Mouse (Mus musculus) forebrain, embryonic 15.5 days (tissue): ENCODE results near the gene Gm5148. TPM values are rescaled to one million over a fixed set of nuclear protein-coding genes. Genes with fewer than 3 reads are reported as not detected.

Source experiments
- ATAC-seq: fragments of 200-750 bp; cut with Nextera tagmentation; replicated peaks from 2 replicates; pipeline ENCODE4 v1.8.0; 2017; ENCODE audit warnings: mild to moderate bottlenecking, moderate TSS enrichment, moderate library complexity
- H3K27ac ChIP-seq: fragments of 300-500 bp; sonication (generic); replicated peaks from 2 replicates; pipeline ENCODE4 v1.5.1; 2015; ENCODE audit warnings: mild to moderate bottlenecking, inconsistent platforms
- H3K27me3 ChIP-seq: fragments of 300-500 bp; sonication (generic); 2 replicates; pipeline ENCODE4 v1.6.1; 2015; ENCODE audit warnings: inconsistent platforms
- H3K36me3 ChIP-seq: fragments of 300-500 bp; sonication (generic); 2 replicates; pipeline ENCODE4 v1.6.1; 2015; ENCODE audit warnings: mild to moderate bottlenecking, inconsistent platforms
- H3K4me1 ChIP-seq: fragments of 300-500 bp; sonication (generic); 2 replicates; pipeline ENCODE4 v1.6.1; 2015; ENCODE audit warnings: inconsistent platforms
- H3K4me2 ChIP-seq: fragments of 300-500 bp; sonication (generic); replicated peaks from 2 replicates; pipeline ENCODE4 v1.6.1; 2015; ENCODE audit warnings: mild to moderate bottlenecking, inconsistent platforms
- H3K4me3 ChIP-seq: fragments of 300-500 bp; sonication (generic); 2 replicates; pipeline ENCODE4 v1.5.1; 2015; ENCODE audit warnings: mild to moderate bottlenecking, inconsistent platforms
- H3K9ac ChIP-seq: fragments of 300-500 bp; sonication (generic); replicated peaks from 2 replicates; pipeline ENCODE4 v1.6.1; 2015; ENCODE audit warnings: mild to moderate bottlenecking, inconsistent platforms
- H3K9me3 ChIP-seq: fragments of 300-500 bp; sonication (generic); 2 replicates; pipeline ENCODE4 v1.6.1; 2016; ENCODE audit warnings: inconsistent platforms
- WGBS: fragments of 180-500 bp; shearing (Covaris S2); methylation state at CpG from one replicate; pipeline ENCODE4 v1.1.7; 2015; ENCODE audit warnings: mixed read lengths; 5-methylcytosine and 5-hydroxymethylcytosine counted together
- polyA plus RNA-seq: library from polyadenylated mRNA; unstranded; fragments of >200 nt; fragmentation: Nextera tagmentation; extraction: Ambion mirVana; gene quantifications from 2 replicates; pipeline ENCODE4 v1.2.1, GENCODE M21; 2015

The Gm5148 gene
- polyA plus RNA-seq, 1 experiment from 2014 or later, result 5.7 TPM

DNA sequence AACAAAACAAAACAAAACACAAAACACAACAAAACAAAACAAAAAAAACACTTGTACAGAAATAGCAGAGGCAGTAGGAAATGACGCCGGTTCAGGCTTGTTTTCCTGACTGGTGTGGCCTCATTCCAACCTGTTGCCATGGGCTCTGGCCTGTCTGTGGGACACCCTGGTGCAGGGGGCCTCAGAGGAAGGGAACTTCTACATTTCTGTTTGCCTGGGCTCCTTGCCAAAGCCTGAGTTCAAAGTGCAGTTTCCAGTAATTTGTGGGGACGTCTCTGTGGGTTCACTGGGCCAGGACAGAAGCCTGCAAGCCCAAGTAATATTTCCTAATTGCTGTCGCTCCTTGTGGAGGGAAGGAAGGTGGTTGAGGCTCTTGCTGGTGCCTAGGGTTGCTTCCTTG lies 4.9 kb upstream of the Gm5148 start:
- Histone ChIP-seq H3K4me1 (peaks cover 6% of the 10 kb centered on the region), H3K9me3 (no peaks in the 10 kb centered on the region), H3K27me3 (no peaks in the 10 kb centered on the region), H3K27ac (no peak overlapping the region), H3K4me2 (no peak overlapping the region), H3K36me3 (no peaks in the 10 kb centered on the region), H3K4me3 (no peak overlapping the region), H3K9ac (no peak overlapping the region)
- no peak for ATAC-seq
- WGBS, result 22% methylated on average over 4 of the region's 4 CpGs

DNA sequence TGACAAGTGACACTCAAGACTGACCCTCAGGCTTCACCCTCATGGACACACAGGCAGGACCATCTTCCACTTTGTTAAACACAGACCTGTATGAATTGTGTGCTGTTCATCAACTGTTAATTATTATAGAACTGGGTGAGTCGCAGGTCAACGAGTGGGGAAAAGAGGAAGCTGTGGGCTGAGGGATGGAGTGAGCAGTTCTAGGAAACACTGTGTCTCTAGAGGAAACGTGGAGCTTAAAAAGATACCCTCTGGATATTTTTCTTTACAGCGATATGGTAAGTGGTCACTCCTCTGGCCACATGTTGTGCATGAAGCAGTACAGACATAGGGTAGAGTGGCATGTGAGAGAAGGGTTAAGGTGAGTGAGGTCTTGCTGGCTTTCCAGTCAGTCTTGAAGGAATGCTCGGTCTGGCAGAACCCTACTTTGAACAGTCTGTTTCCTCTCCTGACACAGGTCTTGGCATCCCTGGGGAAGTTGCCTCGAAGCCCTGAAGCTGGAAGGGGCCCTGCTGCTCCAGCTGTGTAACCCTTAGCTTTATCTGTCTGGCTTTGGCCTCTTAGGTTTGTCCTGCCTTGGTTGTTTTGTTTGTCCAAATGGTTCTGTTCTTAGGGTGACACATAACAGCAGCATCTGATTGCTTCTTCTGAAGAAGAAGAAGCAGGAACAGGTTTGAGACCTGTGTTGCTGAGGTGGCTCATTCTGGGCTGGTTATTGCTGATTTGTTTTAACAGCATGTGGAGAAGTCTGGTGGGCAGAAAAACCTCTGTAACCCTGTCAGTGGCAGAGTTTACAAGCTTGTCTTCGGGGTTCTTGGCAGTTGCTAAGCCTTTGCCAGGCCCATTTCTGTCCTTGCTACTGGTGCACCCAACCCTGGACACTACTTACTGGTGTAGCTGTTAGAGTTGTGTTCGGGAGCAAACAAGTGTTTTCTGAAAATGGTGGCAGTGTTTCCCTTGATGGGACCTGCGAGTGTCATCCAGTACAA lies 4.1 kb upstream of the Gm5148 start:
- H3K9ac ChIP-seq, result no peak overlapping the region
- no peak overlapping the region for H3K4me2 ChIP-seq
- peaks cover 13% of the 10 kb centered on the region for H3K4me1 ChIP-seq
- ATAC-seq, result no peak
- no peaks in the 10 kb centered on the region for H3K36me3 ChIP-seq
- no peaks in the 10 kb centered on the region for H3K9me3 ChIP-seq
- H3K27ac ChIP-seq, result no peak overlapping the region
- H3K4me3 ChIP-seq, result no peak overlapping the region
- WGBS, result 82% methylated on average over 9 of the region's 9 CpGs
- H3K27me3 ChIP-seq, result no peaks in the 10 kb centered on the region

DNA sequence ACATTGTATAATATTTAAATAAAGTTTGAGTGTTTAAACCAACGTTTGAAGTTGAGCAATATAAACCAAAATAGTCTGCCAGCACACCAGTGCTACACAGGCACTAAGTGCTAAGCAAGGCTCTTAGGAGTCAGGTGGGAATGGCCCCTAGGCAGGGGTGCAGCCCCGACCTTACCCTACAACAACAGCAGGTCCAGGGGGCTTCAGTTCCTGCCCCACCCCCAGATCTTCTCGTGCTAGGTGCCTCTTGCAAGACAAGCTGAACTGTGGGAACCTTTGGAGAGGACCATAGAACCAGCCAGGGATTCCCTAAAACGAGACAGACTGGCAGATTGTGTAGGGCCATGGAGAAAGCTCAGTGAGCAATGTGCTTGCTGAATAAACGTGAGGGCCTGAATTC lies 3.1 kb upstream of the Gm5148 start:
- WGBS, result 78% methylated on average over 5 of the region's 5 CpGs
- no peaks in the 10 kb centered on the region for H3K27me3 ChIP-seq
- ATAC-seq, result no peak
- no peak overlapping the region for H3K9ac ChIP-seq
- no peaks in the 10 kb centered on the region for H3K9me3 ChIP-seq
- H3K36me3 ChIP-seq, result no peaks in the 10 kb centered on the region
- no peak overlapping the region for H3K4me2 ChIP-seq
- no peak overlapping the region for H3K27ac ChIP-seq
- H3K4me1 ChIP-seq, result peaks cover 22% of the 10 kb centered on the region
- no peak overlapping the region for H3K4me3 ChIP-seq

DNA sequence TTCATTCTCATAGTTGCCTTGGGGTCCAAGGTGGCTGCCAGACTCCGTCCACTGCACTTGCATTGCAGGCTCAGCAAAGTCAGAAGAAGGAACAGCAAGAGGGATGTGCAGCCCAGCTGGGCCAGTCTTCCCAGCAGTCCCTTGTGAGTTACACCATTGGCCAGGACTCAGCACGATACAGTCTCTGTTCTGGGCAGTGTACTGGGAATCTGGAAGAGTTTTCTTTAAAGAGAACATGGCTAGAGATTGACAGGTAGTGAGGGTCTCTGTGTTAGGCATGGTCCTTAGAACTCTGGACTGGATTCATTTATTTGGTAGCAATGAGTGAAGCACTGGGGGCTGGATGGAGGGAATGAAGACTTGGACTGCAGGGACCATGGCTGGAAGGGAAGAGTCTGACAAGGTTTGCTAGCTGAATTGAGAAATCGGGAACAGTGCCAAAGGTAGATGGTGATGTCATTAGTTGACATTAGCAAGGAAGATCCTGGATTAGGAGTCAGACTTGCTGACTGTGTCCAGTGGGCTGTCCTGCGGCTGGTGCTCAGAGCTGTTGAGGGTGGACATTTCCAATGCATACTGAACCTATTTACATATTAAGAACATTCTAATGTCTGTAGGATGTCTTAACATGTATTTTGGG lies 2.3 kb upstream of the Gm5148 start:
- WGBS, result 88% methylated on average over 4 of the region's 4 CpGs
- H3K27me3 ChIP-seq, result no peaks in the 10 kb centered on the region
- H3K4me1 ChIP-seq, result peaks cover 22% of the 10 kb centered on the region
- no peak overlapping the region for H3K9ac ChIP-seq
- H3K4me3 ChIP-seq, result no peak overlapping the region
- ATAC-seq, result no peak
- H3K27ac ChIP-seq, result no peak overlapping the region
- no peaks in the 10 kb centered on the region for H3K36me3 ChIP-seq
- no peaks in the 10 kb centered on the region for H3K9me3 ChIP-seq
- H3K4me2 ChIP-seq, result no peak overlapping the region

DNA sequence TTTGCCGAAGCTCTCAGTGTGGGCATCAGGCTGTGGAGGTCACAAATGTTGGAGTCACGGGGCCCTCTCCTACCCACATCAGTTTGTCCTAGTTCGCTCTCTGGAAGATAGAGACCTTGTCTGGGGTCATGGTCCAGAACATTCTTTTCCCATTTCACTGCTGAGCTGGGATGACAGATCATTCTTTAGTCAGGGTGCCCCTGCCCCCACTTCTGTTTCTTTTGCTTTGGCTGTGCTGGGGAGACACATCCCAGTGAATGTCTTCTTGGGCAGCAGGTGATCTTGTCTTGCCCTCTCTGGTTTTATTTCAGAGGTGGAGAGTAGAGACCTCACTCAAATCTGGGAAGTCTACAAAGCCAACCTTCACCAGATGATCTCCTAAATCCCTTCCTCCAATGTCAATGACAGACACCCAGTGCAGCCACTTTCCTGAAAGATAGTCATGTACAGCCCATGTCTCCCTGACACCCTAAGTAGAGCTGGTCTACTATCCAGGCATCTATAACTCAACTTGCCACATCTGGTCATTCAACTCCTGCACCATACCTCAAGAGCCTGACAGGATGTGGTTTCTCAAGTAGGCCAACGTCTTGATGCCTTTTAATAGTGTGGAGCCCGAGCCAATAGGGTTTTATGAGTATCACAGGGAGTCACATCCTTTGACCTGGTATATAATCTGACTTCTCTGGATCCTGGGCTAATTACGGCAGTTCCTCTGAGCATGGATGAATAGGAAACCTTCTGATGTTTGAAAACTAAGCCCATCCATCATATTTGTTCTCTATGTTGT lies 851 bp upstream of the Gm5148 start:
- 85% methylated on average over 6 of the region's 6 CpGs for WGBS
- Histone ChIP-seq H3K9ac (no peak overlapping the region), H3K36me3 (no peaks in the 10 kb centered on the region), H3K27me3 (no peaks in the 10 kb centered on the region), H3K4me2 (no peak overlapping the region), H3K27ac (no peak overlapping the region), H3K9me3 (no peaks in the 10 kb centered on the region), H3K4me3 (no peak overlapping the region), H3K4me1 (peaks cover 22% of the 10 kb centered on the region)
- no peak for ATAC-seq

DNA sequence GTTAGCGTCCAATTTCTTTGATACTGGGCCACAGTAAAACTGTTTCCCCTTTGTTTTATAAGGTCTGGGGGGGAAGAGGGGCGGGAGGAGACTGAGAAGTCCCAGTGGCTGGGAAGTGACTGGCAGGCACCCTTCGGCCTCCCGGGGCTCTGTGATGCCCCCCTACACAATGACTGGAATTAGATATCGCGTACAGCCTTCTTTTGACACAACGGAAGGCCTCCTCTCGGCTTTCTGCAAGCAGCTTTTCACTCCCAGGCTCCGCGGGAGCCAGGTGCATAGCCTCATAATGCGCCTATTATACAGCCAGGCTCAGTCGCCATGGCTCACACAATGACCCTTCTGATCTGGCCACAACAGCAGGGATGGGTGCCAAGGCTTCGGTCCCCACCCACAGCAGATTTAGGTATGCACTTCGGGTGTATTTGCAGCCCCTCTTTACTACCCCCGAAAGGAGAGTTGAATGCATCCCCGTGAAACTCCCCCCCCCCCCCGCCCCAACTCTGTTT lies 574 bp downstream of the Gm5148 start:
- peak; percentile 73 for ATAC-seq
- under 1% methylated on average over 17 of the region's 17 CpGs for WGBS
- Histone ChIP-seq H3K4me1 (peaks cover 22% of the 10 kb centered on the region), H3K27me3 (no peaks in the 10 kb centered on the region), H3K9me3 (no peaks in the 10 kb centered on the region), H3K36me3 (no peaks in the 10 kb centered on the region), H3K27ac (peak overlapping the region; percentile 62), H3K4me2 (peak overlapping the region; percentile 70), H3K4me3 (peak overlapping the region; percentile 45), H3K9ac (peak overlapping the region; percentile 42)

DNA sequence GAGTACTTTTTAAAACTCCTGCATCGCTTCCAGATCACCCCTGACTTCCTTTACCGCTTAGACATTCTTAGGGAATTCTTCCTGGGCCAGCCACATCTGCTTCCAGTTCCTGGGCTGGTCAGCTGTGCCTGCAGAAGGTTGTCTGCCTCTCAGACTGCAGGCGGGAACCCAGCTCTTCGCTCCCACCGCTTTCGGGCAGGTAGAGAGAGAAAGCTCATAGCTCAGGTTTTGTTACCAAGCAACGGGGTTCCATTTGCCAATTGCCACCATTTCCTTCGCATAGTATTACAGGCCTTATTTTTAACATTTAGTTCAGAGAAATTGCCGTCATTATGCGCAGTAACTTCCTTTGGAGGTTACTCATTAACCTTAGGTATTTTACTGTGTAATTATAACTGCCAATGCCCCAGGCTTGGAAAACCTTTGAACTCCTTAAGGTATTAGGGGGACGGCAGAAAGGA lies 1.2 kb downstream of the Gm5148 start:
- Histone ChIP-seq H3K9me3 (no peaks in the 10 kb centered on the region), H3K4me3 (peak overlapping the region; percentile 45), H3K27me3 (no peaks in the 10 kb centered on the region), H3K4me1 (peaks cover 22% of the 10 kb centered on the region), H3K36me3 (no peaks in the 10 kb centered on the region), H3K4me2 (peak overlapping the region; percentile 70), H3K27ac (peak overlapping the region; percentile 62), H3K9ac (no peak overlapping the region)
- peak; percentile 47 for ATAC-seq
- WGBS, result 7% methylated on average over 11 of the region's 11 CpGs

DNA sequence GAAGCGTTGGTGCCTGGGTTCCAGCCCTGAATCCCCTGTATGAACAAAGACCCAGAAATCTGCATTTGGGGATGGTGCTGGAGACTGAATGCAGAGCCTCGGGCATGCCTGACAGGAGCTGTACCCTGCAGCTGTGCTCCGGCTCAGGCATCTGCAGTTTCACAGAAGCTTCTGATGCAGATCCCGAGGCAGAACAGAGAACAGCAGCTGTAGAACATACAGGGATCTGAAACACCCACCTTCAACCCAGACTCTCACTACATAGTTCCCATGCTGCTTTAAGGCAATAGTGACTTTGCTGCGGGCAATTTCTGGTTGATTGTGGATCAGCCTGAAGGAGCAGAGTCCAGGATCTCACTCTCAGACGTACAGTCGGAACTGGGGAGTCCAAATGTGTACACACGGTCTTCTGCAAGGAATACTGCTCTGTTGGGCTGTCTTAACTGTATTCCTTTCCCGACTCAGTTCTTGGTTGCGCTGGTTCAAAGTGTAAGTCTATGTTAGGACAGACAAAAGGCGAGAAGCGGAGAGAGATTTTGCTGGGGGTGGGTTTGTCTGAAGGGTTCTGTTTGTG lies 1.7 kb downstream of the Gm5148 start:
- 48% methylated on average over 12 of the region's 12 CpGs for WGBS
- Histone ChIP-seq H3K27me3 (no peaks in the 10 kb centered on the region), H3K9me3 (no peaks in the 10 kb centered on the region), H3K4me1 (peaks cover 22% of the 10 kb centered on the region), H3K9ac (no peak overlapping the region), H3K4me3 (no peak overlapping the region), H3K4me2 (peak overlapping the region; percentile 70), H3K27ac (no peak overlapping the region), H3K36me3 (no peaks in the 10 kb centered on the region)
- no peak for ATAC-seq

DNA sequence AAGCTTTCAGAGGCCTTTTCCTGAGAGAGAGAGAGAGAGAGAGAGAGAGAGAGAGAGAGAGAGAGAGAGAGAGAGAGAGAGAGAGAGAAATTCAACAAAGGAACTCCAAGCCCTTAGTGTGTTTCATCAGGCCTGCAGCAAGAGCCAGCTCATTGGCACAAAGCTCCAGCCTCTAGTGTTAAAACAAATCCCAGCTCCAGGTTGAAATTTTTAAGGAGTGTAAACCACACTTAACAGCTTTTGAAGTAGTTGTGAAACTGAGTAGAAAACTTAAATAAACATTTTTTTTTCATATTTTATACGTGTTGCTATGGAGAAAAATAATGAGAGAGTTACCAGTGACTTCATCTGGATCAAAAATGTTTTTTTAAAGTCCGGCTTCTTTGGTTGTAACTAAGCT lies 7.3 kb downstream of the Gm5148 start:
- no peak overlapping the region for H3K4me3 ChIP-seq
- H3K4me2 ChIP-seq, result no peak overlapping the region
- no peak overlapping the region for H3K9ac ChIP-seq
- WGBS, result 84% methylated on average over 2 of the region's 2 CpGs
- H3K4me1 ChIP-seq, result no peaks in the 10 kb centered on the region
- no peaks in the 10 kb centered on the region for H3K27me3 ChIP-seq
- H3K36me3 ChIP-seq, result no peaks in the 10 kb centered on the region
- ATAC-seq, result no peak
- H3K27ac ChIP-seq, result no peak overlapping the region
- H3K9me3 ChIP-seq, result no peaks in the 10 kb centered on the region

DNA sequence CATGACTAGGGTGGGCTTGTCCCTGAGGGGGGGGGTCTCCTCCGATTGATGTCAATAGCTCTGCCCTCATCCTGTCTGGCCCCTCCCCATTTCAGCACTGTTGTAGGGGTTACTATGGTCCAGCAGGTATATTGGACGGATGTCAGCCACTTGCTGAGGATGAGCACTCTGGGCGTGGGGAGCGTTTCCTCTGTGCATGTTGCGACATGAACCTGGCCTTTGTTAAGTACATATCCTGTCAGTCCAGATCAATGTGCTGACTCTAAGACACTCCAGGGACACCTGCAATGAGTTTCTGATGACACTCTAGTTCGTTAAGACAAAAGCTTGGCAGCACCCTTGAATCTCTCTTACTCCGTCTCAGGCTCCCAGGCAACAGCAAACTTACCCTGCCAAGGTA lies 8.6 kb downstream of the Gm5148 start:
- H3K27me3 ChIP-seq, result no peaks in the 10 kb centered on the region
- H3K36me3 ChIP-seq, result no peaks in the 10 kb centered on the region
- H3K4me1 ChIP-seq, result no peaks in the 10 kb centered on the region
- no peak overlapping the region for H3K4me2 ChIP-seq
- H3K9me3 ChIP-seq, result no peaks in the 10 kb centered on the region
- H3K9ac ChIP-seq, result no peak overlapping the region
- ATAC-seq, result no peak
- 81% methylated on average over 7 of the region's 7 CpGs for WGBS
- H3K27ac ChIP-seq, result no peak overlapping the region
- H3K4me3 ChIP-seq, result no peak overlapping the region

DNA sequence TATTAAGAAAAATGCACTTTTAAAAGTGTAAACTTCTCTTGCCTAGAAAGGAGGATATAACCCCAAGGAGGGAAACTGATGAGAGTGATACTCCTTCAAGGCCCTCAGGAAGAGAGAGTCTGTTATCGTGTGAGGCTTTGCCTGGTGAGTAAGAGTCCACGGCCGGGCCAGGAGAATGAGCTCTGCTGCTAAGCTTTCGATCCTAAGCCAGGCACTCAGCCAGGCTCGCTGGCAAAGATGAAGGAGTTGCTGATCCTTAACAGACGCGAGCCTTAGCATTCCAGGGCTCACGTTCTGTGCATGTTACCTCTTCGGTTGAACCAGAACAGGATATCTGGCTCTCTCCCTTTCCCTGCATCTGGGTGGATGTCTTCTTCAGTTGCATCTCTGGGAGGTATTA lies 11.8 kb downstream of the Gm5148 start:
- H3K36me3 ChIP-seq, result no peaks in the 10 kb centered on the region
- H3K27ac ChIP-seq, result no peak overlapping the region
- no peaks in the 10 kb centered on the region for H3K9me3 ChIP-seq
- 56% methylated on average over 9 of the region's 9 CpGs for WGBS
- no peak overlapping the region for H3K4me2 ChIP-seq
- ATAC-seq, result no peak
- H3K4me3 ChIP-seq, result no peak overlapping the region
- H3K27me3 ChIP-seq, result no peaks in the 10 kb centered on the region
- no peaks in the 10 kb centered on the region for H3K4me1 ChIP-seq
- H3K9ac ChIP-seq, result no peak overlapping the region
